Mouse (Mus musculus) ES-Bruce4 (cell line): ENCODE results near the gene 9930111J21Rik1. TPM values are rescaled to one million over a fixed set of nuclear protein-coding genes. Genes with fewer than 3 reads are reported as not detected.
"Not testable (repeated sequence)": the region's sequence is repeated elsewhere in the genome, so short reads cannot be mapped to it uniquely, and the experiment has no call there.

ENCODE experiments used
- H3K27ac ChIP-seq: 2 replicates; pipeline ENCODE4 v1.5.1; 2012; ENCODE audit warnings: low read length, inconsistent platforms; ENCODE audit not compliant: insufficient read depth
- H3K27me3 ChIP-seq: 2 replicates; pipeline ENCODE4 v1.6.1; 2012; ENCODE audit warnings: mild to moderate bottlenecking, low read length, inconsistent platforms; ENCODE audit not compliant: control insufficient read depth, poor library complexity, insufficient read depth, severe bottlenecking
- H3K36me3 ChIP-seq: 2 replicates; pipeline ENCODE4 v1.6.1; 2012; ENCODE audit warnings: inconsistent platforms, mild to moderate bottlenecking, low read length, moderate library complexity; ENCODE audit not compliant: control insufficient read depth, poor library complexity, insufficient read depth, severe bottlenecking
- H3K4me1 ChIP-seq: one replicate; pipeline ENCODE4 v1.8.1; 2011; ENCODE audit warnings: low read length; ENCODE audit not compliant: control insufficient read depth, insufficient read depth
- H3K4me3 ChIP-seq: 2 replicates; pipeline ENCODE4 v1.5.1; 2011; ENCODE audit warnings: low read depth, mild to moderate bottlenecking, low read length
- H3K9ac ChIP-seq: 2 replicates; pipeline ENCODE4 v1.6.1; 2012; ENCODE audit warnings: low read depth, mild to moderate bottlenecking, inconsistent platforms; ENCODE audit not compliant: poor library complexity, severe bottlenecking
- H3K9me3 ChIP-seq: replicated peaks from 2 replicates; pipeline ENCODE4 v1.6.1; 2012; ENCODE audit warnings: mild to moderate bottlenecking, low read length, inconsistent platforms; ENCODE audit not compliant: control insufficient read depth, poor library complexity, insufficient read depth, severe bottlenecking
- polyA plus RNA-seq: library from polyadenylated mRNA; stranded (reverse); fragments of >200 nt; gene quantifications from 2 replicates; pipeline ENCODE4 v1.2.4, GENCODE M21; 2011; ENCODE audit warnings: low read depth; ENCODE audit not compliant: missing spikeins, insufficient read depth, insufficient read length

9930111J21Rik1 gene
- polyA plus RNA-seq, 1 experiment = not detected

GRCm38 (mm10) chr11:48982848-48983247, 3.6 kb upstream of the 9930111J21Rik1 start:
- H3K27ac ChIP-seq, H3K36me3 ChIP-seq, H3K9me3 ChIP-seq, H3K27me3 ChIP-seq, H3K4me3 ChIP-seq, H3K9ac ChIP-seq, H3K4me1 ChIP-seq: not testable (repeated sequence)

- not testable (repeated sequence) for H3K9ac ChIP-seq, H3K4me1 ChIP-seq, H3K27me3 ChIP-seq, H3K4me3 ChIP-seq, H3K9me3 ChIP-seq, H3K27ac ChIP-seq, H3K36me3 ChIP-seq
These were observed 854 bp upstream of the 9930111J21Rik1 start for GRCm38 (mm10) chr11:48980052-48980451.

GRCm38 (mm10) chr11:48978240-48978939, 808 bp downstream of the 9930111J21Rik1 start, which contains the start of gene Olfr56:
Gene Olfr56 (plus strand): TSS chr11:48978889.
- not testable (repeated sequence) for H3K9ac ChIP-seq, H3K27me3 ChIP-seq, H3K9me3 ChIP-seq, H3K4me3 ChIP-seq, H3K4me1 ChIP-seq, H3K36me3 ChIP-seq, H3K27ac ChIP-seq

- H3K9me3 ChIP-seq, H3K4me1 ChIP-seq, H3K9ac ChIP-seq, H3K27me3 ChIP-seq, H3K27ac ChIP-seq, H3K36me3 ChIP-seq, H3K4me3 ChIP-seq: not testable (repeated sequence)
These were observed 4.5 kb downstream of the 9930111J21Rik1 start for GRCm38 (mm10) chr11:48974686-48975085.

- not testable (repeated sequence) for H3K4me1 ChIP-seq, H3K36me3 ChIP-seq, H3K27me3 ChIP-seq, H3K4me3 ChIP-seq, H3K9ac ChIP-seq, H3K27ac ChIP-seq, H3K9me3 ChIP-seq
These were observed 33.1 kb downstream of the 9930111J21Rik1 start, which contains the start of gene Psme2b for GRCm38 (mm10) chr11:48946090-48946489. Gene Psme2b (minus strand): TSS chr11:48946190.

GRCm38 (mm10) chr11:48939286-48939685, 39.9 kb downstream of the 9930111J21Rik1 start:
- not testable (repeated sequence) for H3K27me3 ChIP-seq, H3K4me1 ChIP-seq, H3K27ac ChIP-seq, H3K9ac ChIP-seq, H3K36me3 ChIP-seq, H3K9me3 ChIP-seq, H3K4me3 ChIP-seq

- not testable (repeated sequence) for H3K27ac ChIP-seq, H3K9ac ChIP-seq, H3K9me3 ChIP-seq, H3K36me3 ChIP-seq, H3K4me1 ChIP-seq, H3K4me3 ChIP-seq, H3K27me3 ChIP-seq
These were observed 43.9 kb downstream of the 9930111J21Rik1 start for GRCm38 (mm10) chr11:48935291-48935690.

GRCm38 (mm10) chr11:48933923-48934322, 45.3 kb downstream of the 9930111J21Rik1 start:
- not testable (repeated sequence) for H3K27ac ChIP-seq, H3K9ac ChIP-seq, H3K9me3 ChIP-seq, H3K27me3 ChIP-seq, H3K4me3 ChIP-seq, H3K36me3 ChIP-seq, H3K4me1 ChIP-seq

- H3K27me3 ChIP-seq, H3K4me3 ChIP-seq, H3K4me1 ChIP-seq, H3K9me3 ChIP-seq, H3K27ac ChIP-seq, H3K9ac ChIP-seq, H3K36me3 ChIP-seq: not testable (repeated sequence)
These were observed 45.8 kb downstream of the 9930111J21Rik1 start for GRCm38 (mm10) chr11:48933422-48933821.

- not testable (repeated sequence) for H3K36me3 ChIP-seq, H3K4me1 ChIP-seq, H3K27ac ChIP-seq, H3K27me3 ChIP-seq, H3K4me3 ChIP-seq, H3K9ac ChIP-seq, H3K9me3 ChIP-seq
These were observed 51.1 kb downstream of the 9930111J21Rik1 start for GRCm38 (mm10) chr11:48928068-48928467.
